Mouse (Mus musculus): ENCODE results near the gene Hnrnpa3.
"Not testable (repeated sequence)": the region's sequence is repeated elsewhere in the genome, so short reads cannot be mapped to it uniquely, and the experiment has no call there.

Gene Hnrnpa3

DNA sequence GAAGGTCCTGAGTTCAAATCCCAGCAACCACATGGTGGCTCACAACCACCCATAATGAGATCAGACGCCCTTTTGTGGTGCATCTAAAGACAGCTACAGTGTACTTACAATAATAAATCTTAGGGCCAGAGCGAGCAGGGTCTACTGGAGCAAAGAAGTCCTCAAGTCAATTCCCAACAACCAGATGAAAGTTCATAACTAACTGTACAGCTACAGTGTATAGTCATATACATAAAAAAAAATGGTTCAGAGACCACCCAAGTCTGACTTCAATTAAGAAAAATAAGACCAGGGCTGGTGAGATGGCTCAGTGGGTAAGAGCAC, 12.2 kb downstream of the Hnrnpa3 start:
- in situ Hi-C loops (cut with MboI, MseI), result no loop called here

DNA sequence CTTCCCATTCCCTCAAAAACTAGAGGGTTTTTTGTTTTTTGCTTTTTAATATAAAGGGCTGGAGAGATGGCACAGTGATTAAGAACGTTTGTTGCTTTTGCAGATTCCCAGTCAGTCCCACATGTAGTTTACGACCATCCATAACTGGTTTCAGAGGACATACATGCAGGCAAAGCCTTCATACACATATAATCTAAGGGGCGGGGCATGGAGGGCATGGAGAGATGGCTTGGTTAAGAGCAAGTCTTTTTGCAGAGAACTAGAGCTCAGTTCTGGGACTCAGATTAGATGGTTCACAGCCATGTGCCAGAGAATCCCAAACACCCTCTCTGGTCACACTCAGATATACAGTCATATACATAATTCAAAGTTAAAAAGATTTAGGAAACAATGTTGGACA, 13.5 kb downstream of the Hnrnpa3 start:
- in situ Hi-C loops (cut with MboI, MseI), result no loop called here

- in situ Hi-C loops (cut with MboI, MseI), result no loop called here
These were observed 17.5 kb downstream of the Hnrnpa3 start for GRCm38 (mm10) chr2:75676567-75676966.

- in situ Hi-C loops (cut with MboI, MseI), result no loop called here
These were observed 20.9 kb downstream of the Hnrnpa3 start for GRCm38 (mm10) chr2:75679947-75680346.

GRCm38 (mm10) chr2:75681439-75681838, 22.4 kb downstream of the Hnrnpa3 start:
- in situ Hi-C loops (cut with MboI, MseI), result no loop called here

DNA sequence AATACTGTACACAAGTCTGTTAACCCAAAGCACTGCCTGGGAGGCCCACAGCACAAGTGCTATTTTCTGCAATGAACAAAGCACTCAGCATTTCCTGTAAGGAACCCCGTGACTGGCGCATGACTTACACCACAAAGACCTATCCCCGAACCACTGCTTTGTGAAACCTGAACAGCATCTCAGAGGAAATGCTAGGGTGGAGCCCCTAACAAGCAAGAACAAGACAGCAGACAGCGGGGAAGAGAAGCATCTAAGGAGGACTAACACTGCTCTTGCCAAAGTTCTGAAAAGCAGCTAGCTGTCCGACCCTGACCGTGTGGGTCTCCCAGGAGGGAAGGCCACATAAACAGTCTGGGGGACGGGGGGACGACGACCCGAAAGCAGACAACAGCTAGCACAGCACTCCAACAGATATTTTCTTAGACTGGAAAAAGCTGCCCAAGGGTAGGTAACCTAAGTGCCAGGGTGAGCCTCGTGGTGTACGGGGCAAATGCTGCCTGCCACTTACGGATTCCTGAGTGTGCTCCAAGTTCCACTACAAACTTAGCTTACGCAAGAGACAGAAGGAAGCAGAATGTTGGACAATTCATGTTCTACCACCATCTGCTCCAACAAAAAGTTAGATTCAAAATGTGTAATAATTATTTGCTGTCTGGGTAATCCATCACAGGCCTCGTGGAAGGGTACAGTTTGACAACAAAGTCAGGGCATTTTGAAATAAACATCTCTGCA, 24.1 kb downstream of the Hnrnpa3 start:
- in situ Hi-C loops (cut with MboI, MseI), result no loop called here

GRCm38 (mm10) chr2:75684526-75684925, 25.5 kb downstream of the Hnrnpa3 start:
- in situ Hi-C loops (cut with MboI, MseI), result no loop called here

GRCm38 (mm10) chr2:75685458-75685861, 26.4 kb downstream of the Hnrnpa3 start:
- in situ Hi-C loops (cut with MboI, MseI), result no loop called here

DNA sequence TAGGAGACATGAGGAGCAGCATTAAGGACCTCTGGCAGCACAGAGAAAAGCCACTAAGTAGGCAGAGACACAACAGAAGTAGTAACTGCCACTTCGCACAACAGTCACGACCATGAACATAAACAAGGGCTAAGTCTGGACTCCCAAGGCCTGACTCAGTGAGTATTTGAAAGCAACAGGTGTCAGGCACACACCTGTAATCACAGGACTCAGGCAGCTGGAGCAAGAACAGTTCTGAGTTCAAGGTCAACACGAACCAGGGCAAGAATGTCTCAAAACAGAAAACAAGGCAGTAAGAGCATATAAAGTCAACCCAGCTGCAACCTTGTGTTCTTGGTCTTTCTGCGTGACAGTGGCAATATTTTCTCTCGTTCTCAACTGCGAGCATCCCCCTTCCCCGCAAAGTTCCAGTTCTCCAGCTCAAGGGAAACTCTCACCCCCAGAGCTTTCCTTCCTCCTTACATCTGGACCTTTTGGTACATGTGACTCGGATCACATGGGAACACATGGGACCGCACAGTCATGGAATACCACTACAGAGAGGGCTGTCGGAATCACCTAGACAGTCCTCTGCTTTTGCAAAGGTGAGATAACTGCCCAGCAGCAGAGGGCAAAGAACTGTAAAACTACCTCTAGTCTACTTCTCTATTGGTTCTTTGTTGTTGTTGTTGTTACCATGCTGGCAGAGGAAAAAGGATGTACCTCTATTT, 28.1 kb downstream of the Hnrnpa3 start:
- in situ Hi-C loops (cut with MboI, MseI), result no loop called here

GRCm38 (mm10) chr2:75688901-75689300, 29.8 kb downstream of the Hnrnpa3 start:
- in situ Hi-C loops (cut with MboI, MseI), result no loop called here

DNA sequence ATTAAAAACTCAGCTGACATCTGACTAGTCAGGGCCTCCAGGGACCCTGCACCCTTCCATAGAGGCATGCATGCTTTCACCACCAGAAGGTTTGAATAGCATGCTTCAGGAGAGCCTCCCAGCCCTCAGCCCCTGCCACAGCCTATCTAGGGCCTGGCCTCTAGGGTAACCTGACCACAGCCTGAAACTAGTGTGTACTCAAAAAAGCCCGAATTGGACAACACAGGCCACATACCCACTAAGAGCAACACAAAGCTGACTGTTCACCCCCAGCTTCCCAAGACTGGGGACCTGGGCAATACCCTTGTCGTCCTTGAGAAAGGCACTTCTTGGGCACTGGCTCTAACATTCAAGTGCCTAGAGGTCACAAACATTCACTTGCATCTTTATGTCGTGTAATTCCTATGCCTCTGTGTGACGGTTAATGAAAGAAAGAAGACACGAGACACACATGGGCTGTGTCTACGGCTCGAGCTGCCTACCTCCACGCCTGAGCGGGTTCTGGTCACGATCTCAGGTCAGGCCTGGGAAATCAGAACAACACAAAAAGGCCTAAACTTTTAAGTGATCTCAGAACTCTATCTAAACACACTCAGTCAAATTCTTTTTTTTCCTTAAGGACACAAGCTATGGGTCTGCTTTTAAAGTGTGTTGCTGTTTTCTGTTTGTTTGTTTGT, 30.6 kb downstream of the Hnrnpa3 start:
- in situ Hi-C loops (cut with MboI, MseI), result no loop called here

DNA sequence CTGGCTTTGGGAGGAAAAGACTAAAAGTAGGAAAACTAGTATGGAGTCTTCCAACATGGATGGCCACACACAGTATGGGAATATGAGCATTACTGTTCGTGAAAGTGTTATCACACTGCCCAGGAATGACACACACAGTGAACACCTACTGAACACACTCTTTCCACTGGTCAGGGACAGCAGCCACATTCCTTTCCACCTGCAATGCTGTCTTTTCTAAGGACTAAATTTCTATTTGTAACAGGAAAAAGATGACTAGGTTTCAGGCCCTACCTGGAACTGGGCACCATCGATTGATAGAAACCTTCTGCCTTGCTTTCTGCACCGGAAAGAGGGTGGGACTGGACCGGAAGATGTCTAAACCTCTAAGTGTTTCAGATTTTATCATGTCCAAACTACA, 31.6 kb downstream of the Hnrnpa3 start:
- in situ Hi-C loops (cut with MboI, MseI), result no loop called here

GRCm38 (mm10) chr2:75691316-75691715, 32.3 kb downstream of the Hnrnpa3 start:
- in situ Hi-C loops (cut with MboI, MseI), result no loop called here

GRCm38 (mm10) chr2:75692369-75692768, 33.3 kb downstream of the Hnrnpa3 start:
- in situ Hi-C loops (cut with MboI, MseI), result no loop called here

DNA sequence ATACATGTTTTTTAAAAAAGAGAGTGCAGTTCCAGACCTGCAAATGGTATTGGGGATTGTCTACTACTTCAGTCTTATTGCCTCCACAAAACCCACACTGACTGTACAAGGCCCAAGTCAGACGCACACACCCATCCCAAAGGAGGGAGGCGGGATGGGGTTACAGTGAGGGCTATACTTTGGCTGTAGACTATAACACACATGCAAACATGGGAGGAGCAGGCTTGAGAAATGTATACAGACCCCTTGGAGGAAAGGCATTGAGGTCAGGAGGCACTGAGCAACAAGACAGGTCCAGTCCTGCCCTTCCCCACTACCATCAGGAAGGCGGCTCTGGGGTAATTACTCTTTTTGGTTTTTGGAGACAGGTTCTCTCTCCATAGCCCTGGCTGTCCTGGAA, 35.9 kb downstream of the Hnrnpa3 start:
- in situ Hi-C loops (cut with MboI, MseI), result not testable (repeated sequence)

- in situ Hi-C loops (cut with MboI, MseI), result no loop called here
These were observed 36.8 kb downstream of the Hnrnpa3 start for GRCm38 (mm10) chr2:75695676-75696350.

GRCm38 (mm10) chr2:75696371-75696770, 37.3 kb downstream of the Hnrnpa3 start:
- in situ Hi-C loops (cut with MboI, MseI), result no loop called here

DNA sequence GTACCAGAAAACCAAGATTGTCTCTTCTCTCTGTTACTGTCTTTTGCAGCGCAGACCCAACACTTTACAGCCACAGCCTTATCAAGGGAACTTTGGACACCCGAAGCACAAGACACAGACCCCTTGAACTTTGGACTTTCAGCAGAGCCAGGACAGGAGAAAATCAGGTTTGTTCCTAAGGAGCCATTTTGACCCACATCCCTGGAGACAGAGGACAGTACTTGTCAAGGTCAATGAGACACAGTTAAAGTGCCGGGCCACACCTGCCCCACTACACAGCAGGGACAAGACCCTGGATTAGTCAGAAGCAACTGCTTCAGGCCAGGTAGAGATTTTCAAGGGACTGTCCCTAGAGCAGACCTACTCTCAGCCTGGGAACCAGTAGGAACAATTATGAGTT, 38.2 kb downstream of the Hnrnpa3 start:
- in situ Hi-C loops (cut with MboI, MseI), result no loop called here

DNA sequence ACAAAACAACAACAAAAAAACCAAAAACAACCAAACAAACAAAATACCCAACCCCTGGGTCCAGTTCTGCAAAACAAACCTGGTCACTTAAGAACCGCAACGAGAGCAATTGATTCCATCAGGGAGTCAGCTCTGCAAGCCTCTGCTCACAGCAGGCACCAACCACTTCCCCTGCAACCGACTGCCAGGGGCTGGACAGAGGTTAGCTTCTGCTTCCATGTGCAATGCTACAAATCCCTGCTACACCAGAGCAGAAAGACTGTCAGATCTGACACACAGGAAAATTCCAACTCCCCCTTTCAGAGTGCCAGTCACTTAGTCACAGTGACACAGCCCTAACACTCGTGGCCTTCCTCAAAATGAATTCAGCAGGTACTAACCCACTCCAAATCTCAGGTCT, 38.9 kb downstream of the Hnrnpa3 start:
- in situ Hi-C loops (cut with MboI, MseI), result no loop called here

GRCm38 (mm10) chr2:75698874-75699273, 39.8 kb downstream of the Hnrnpa3 start:
- in situ Hi-C loops (cut with MboI, MseI), result no loop called here

DNA sequence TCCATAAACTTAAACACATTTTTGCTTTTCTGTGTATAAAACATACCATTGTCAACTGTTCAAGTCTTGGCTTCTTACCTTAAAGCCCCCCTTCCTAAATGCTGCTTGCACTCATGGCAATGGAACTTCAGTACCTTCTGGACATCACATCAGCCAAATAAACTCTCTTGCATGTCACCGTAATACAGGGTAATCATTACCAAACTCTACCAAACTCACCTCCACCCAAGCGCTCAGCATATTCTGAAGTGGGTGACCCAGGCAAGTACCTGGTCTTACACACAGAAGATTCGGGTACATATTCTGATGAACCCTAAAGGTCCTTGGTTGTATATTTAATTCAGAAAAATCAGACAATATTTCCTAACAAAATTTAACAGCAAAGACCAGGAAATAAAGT, 41.5 kb downstream of the Hnrnpa3 start:
- in situ Hi-C loops (cut with MboI, MseI), result loop anchor here (5.0 kb wide), 1 partner anchor 43 kb away; the partner anchor contains the start of gene Hnrnpa3

DNA sequence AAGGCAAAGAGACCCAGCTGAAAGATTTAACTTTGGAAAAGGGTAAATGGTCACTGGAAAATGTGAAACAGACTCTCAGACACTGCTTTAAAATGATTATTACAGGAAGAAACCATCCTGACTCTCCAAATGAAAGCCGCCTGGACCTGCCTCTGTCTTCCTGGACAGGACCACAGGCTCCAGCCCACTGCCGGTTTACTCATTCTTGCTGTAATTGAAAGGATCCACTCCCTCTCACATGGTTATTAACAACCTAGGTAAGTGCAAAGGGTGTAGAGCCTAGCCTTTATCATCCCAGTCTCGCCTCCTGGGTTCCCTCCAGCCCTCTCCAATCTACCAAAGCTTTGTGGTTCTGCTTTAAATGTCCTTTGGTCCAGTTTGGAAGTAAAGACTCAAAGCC, 42.1 kb downstream of the Hnrnpa3 start:
- in situ Hi-C loops (cut with MboI, MseI), result loop anchor here (5.0 kb wide), 1 partner anchor 44 kb away; the partner anchor contains the start of gene Hnrnpa3

All from T-helper 2 cell (primary cell).